9 mouse cellular contexts compared by ENCODE assay signal in the genomic region with DNA sequence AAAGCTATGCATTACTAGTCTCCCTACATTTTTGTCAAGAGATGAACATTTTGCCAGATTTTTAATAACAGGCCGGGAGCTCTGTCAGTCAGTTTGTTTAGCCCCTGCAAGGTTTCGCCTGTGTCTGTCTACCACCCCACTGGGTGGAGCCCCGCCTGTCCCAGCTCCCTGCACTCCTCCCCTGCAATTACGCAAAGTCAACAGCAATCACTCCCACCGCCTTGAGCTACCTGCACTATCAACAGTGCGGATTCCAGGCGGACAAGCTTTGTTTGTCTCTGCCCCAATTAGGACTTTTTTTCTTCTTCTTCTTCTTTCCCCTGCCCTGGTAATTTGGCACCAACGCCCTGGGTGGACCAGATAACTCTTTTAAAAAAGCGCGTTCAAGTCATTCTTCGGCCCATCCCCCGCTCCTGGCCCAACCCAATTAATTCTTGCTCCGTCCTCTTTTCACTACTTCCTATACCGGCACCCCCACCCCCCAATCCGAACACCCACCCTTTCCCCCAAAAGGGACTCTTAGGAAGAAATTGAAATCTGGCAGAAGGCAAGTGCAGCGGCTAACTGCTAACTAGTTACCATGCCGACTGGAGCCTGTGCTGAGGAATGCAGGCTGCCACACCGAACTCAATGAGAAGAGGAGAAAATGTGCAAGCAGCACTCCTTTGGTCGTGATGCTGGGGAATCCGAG. TPM values are rescaled to one million over a fixed set of nuclear protein-coding genes. Genes with fewer than 3 reads are reported as not detected.
DNase-seq lines count a peak whose midpoint lies in the region; ATAC-seq lines count a peak whose summit lies in the region.
"Had no signal": no experiment of that assay in that cellular context is flagged by ENCODE, and none has a peak within 500 bp of the region (broad histone marks: within the 10 kb centered on the region; RNA-seq: fewer than 3 reads in every experiment).

No protein-coding gene starts in this region.

- peaks cover 6% of the 10 kb centered on the region; the same call in 1 of the 2 replicates for H3K4me1 ChIP-seq in heart, embryonic 15.5 days (replicated peaks)

- 3% methylated on average over 20 of the region's 20 CpGs for WGBS in heart, embryonic 15.5 days

- H3K9ac ChIP-seq in heart, embryonic 15.5 days, result no peak overlapping the region

- no peaks in the 10 kb centered on the region for H3K36me3 ChIP-seq in heart, embryonic 15.5 days

- intact Hi-C loops in heart, postnatal 25 days (cut with DNase I), result no loop called here

- H3K27me3 ChIP-seq in heart, embryonic 15.5 days, result peaks cover 23% of the 10 kb centered on the region

- no peak for DNase-seq in heart, postnatal 25 days (ENCODE audit: low spot score)
- DNase-seq in cerebellum, postnatal 10 days, result peak; percentile 55 to 56
- peak; percentile 3 to 8 for DNase-seq in frontal cortex, postnatal 25 days (ENCODE audit: low spot score in 2 of 2)
- DNase-seq in layer of hippocampus, adult 8-10 months (ENCODE audit: low spot score in 2 of 2), result peak; percentile 5 to 29
- peak; percentile 72 for DNase-seq in mesoderm, embryonic 11.5 days (ENCODE audit: low read depth, low spot score)
- DNase-seq in telencephalon, adult 2 months (ENCODE audit: low read depth, low spot score), result peak; percentile 6
- DNase-seq in c-Kit-positive CD71-positive TER-119-positive erythroid progenitor cells, embryonic 14.5 days (ENCODE audit: low spot score), result no peak

- H3K9me3 ChIP-seq in heart, embryonic 15.5 days (replicated peaks), result no peaks in the 10 kb centered on the region

- no peak overlapping the region for H3K27ac ChIP-seq in heart, embryonic 15.5 days

- peak overlapping the region; percentile 50 for H3K4me3 ChIP-seq in heart, embryonic 15.5 days

- no peak for ATAC-seq in heart, embryonic 15.5 days (replicated peaks; ENCODE audit: insufficient number of reproducible peaks, insufficient read depth, low FRiP score, low read depth)

- peak overlapping the region; percentile 71 for H3K4me2 ChIP-seq in heart, embryonic 15.5 days

RNA-seq across cellular contexts. Expression of a gene that starts 35.9 kb away (rescaled TPM):
- polyA plus RNA-seq in heart, embryonic 15.5 days (2015; fragmentation: Nextera tagmentation; extraction: Ambion mirVana), result not detected in 2 replicates
- not detected for total RNA-seq in heart, postnatal 25 days (2021)
- 1 to 10 TPM in 3 of 4 experiments, under 1 TPM in 1; 0.63 to 1.6 (median 1.2) TPM for total RNA-seq in layer of hippocampus, adult 8-10 months (2022)
- polyA plus RNA-seq: large intestine, adult 2 months had no signal

Comparison
In these comparisons a context has a peak if more than half of its experiments do, and no peak if none do; other contexts are left out.
1. DNase-seq: peak in cerebellum, postnatal 10 days (2 of 2), frontal cortex, postnatal 25 days (2 of 2), layer of hippocampus, adult 8-10 months (2 of 2), mesoderm, embryonic 11.5 days (single experiment) and telencephalon, adult 2 months (single experiment); none in heart, postnatal 25 days (single experiment) and c-Kit-positive CD71-positive TER-119-positive erythroid progenitor cells, embryonic 14.5 days (single experiment).